ENCODE assay signal across 8 mouse cellular contexts in genomic region chr7:19405417-19405816, GRCm38 (mm10). TPM values are rescaled to one million over a fixed set of nuclear protein-coding genes. Genes with fewer than 3 reads are reported as not detected.
DNase-seq lines count a peak whose midpoint lies in the region; ATAC-seq lines count a peak whose summit lies in the region.

No protein-coding gene starts in this region.

- H3K4me2 ChIP-seq in forebrain, embryonic 15.5 days (replicated peaks) = no peak overlapping the region
- peak overlapping the region; percentile 43; the same call in 1 of the 2 replicates for H3K4me2 ChIP-seq in lung, embryonic 16.5 days (ENCODE audit: low read depth, low read length)

- 3% methylated on average over 19 of the region's 19 CpGs for WGBS in forebrain, embryonic 15.5 days
- WGBS in lung, embryonic 16.5 days = 2% methylated on average over 19 of the region's 19 CpGs

- peaks cover 36% of the 10 kb centered on the region for H3K27me3 ChIP-seq in forebrain, embryonic 15.5 days
- H3K27me3 ChIP-seq in lung, embryonic 16.5 days (ENCODE audit: control insufficient read depth, insufficient read depth, low read depth, low read length) = peaks cover 30% of the 10 kb centered on the region

- intact Hi-C loops in heart, postnatal 36 days (cut with DNase I) = loop anchor here (5.0 to 10.0 kb wide), 4 partner anchors 97 to 299 kb away; no protein-coding TSS in a partner anchor

- no peaks in the 10 kb centered on the region for H3K9me3 ChIP-seq in forebrain, embryonic 15.5 days
- H3K9me3 ChIP-seq in lung, embryonic 16.5 days (ENCODE audit: control insufficient read depth, low read length) = no peaks in the 10 kb centered on the region

- no peaks in the 10 kb centered on the region for H3K36me3 ChIP-seq in forebrain, embryonic 15.5 days
- H3K36me3 ChIP-seq in lung, embryonic 16.5 days (ENCODE audit: control insufficient read depth, insufficient read depth, low read length) = no peaks in the 10 kb centered on the region

- H3K4me1 ChIP-seq in forebrain, embryonic 15.5 days = peaks cover 10% of the 10 kb centered on the region
- no peaks in the 10 kb centered on the region; the same call in 1 of the 2 replicates for H3K4me1 ChIP-seq in lung, embryonic 16.5 days (replicated peaks; ENCODE audit: control insufficient read depth, insufficient read depth, low read length)

- DNase-seq in ES-CJ7 (ENCODE audit: low read depth, low spot score) = peak; percentile 70
- DNase-seq in cerebellum, adult 11-12 months = peak; percentile 65
- peak; percentile 81 to 94 for DNase-seq in heart, postnatal 36 days
- DNase-seq in layer of hippocampus, adult 11-12 months (ENCODE audit: low spot score) = peak; percentile 83
- peak; percentile 81 for DNase-seq in ovary, postnatal 14 days (ENCODE audit: low spot score)
- DNase-seq in thymus, postnatal 25 days = peak; percentile 85

- H3K4me3 ChIP-seq in forebrain, embryonic 15.5 days = no peak overlapping the region
- H3K4me3 ChIP-seq in lung, embryonic 16.5 days (ENCODE audit: low read length) = 0 out of 2 replicates have a peak overlapping the region, but pooled peaks have one; percentile 14

- H3K27ac ChIP-seq in forebrain, embryonic 15.5 days (replicated peaks) = no peak overlapping the region
- no peak overlapping the region for H3K27ac ChIP-seq in lung, embryonic 16.5 days (ENCODE audit: low read length)

- H3K9ac ChIP-seq in forebrain, embryonic 15.5 days (replicated peaks) = no peak overlapping the region
- H3K9ac ChIP-seq in lung, embryonic 16.5 days (ENCODE audit: low read length) = no peak overlapping the region

- peak; percentile 62; the same call in 1 of the 2 replicates for ATAC-seq in forebrain, embryonic 15.5 days (replicated peaks)
- ATAC-seq in lung, embryonic 16.5 days (ENCODE audit: low read depth) = peak; percentile 61

RNA-seq across cellular contexts. Expression of gene Ckm, which starts 0.8 kb away (rescaled TPM):
- 0.19 and 0.31 TPM in 2 replicates for polyA plus RNA-seq in forebrain, embryonic 15.5 days (2015; fragmentation: Nextera tagmentation; extraction: Ambion mirVana)
- 1,000 to 10,000 TPM; 3,967 to 4,539 TPM for total RNA-seq in heart, postnatal 36 days (2021)
- polyA plus RNA-seq in lung, embryonic 16.5 days (2015; fragmentation: Nextera tagmentation; extraction: Ambion mirVana) = 78.9 and 137 TPM in 2 replicates

RNA-seq across cellular contexts. Expression of gene Klc3, which starts 1.5 kb away (rescaled TPM):
- polyA plus RNA-seq in forebrain, embryonic 15.5 days (2015; fragmentation: Nextera tagmentation; extraction: Ambion mirVana) = 2.2 and 2.3 TPM in 2 replicates
- under 1 TPM; 0.24 to 0.92 TPM for total RNA-seq in heart, postnatal 36 days (2021)
- 17.5 and 19.7 TPM in 2 replicates for polyA plus RNA-seq in lung, embryonic 16.5 days (2015; fragmentation: Nextera tagmentation; extraction: Ambion mirVana)

RNA-seq across cellular contexts. Expression of gene Ercc2, which starts 23.6 kb away (rescaled TPM):
- polyA plus RNA-seq in forebrain, embryonic 15.5 days (2015; fragmentation: Nextera tagmentation; extraction: Ambion mirVana) = 22.8 and 24.2 TPM in 2 replicates
- total RNA-seq in heart, postnatal 36 days (2021) = 10 to 100 TPM; 11.8 to 12.0 TPM
- polyA plus RNA-seq in lung, embryonic 16.5 days (2015; fragmentation: Nextera tagmentation; extraction: Ambion mirVana) = 15.9 and 17.4 TPM in 2 replicates

RNA-seq across cellular contexts. Expression of gene Ppp1r13l, which starts 45.9 kb away (rescaled TPM):
- polyA plus RNA-seq in forebrain, embryonic 15.5 days (2015; fragmentation: Nextera tagmentation; extraction: Ambion mirVana) = 2.6 and 2.7 TPM in 2 replicates
- 10 to 100 TPM; 35.8 to 44.2 TPM for total RNA-seq in heart, postnatal 36 days (2021)
- polyA plus RNA-seq in lung, embryonic 16.5 days (2015; fragmentation: Nextera tagmentation; extraction: Ambion mirVana) = 4.9 TPM in 2 replicates

RNA-seq across cellular contexts. Expression of gene Cd3eap, which starts 46.1 kb away (rescaled TPM):
- 23.9 and 24.0 TPM in 2 replicates for polyA plus RNA-seq in forebrain, embryonic 15.5 days (2015; fragmentation: Nextera tagmentation; extraction: Ambion mirVana)
- total RNA-seq in heart, postnatal 36 days (2021) = 10 to 100 TPM; 10.4 to 11.2 TPM
- 17.2 and 17.3 TPM in 2 replicates for polyA plus RNA-seq in lung, embryonic 16.5 days (2015; fragmentation: Nextera tagmentation; extraction: Ambion mirVana)

Comparison
In these comparisons a context has a peak if more than half of its experiments do, and no peak if none do; other contexts are left out.
1. RNA of gene Ckm, which starts 0.8 kb away (polyA plus RNA-seq): 78.9 to 137 TPM in lung, embryonic 16.5 days; 0.19 to 0.31 TPM in forebrain, embryonic 15.5 days; every median in the first group is over 10 times any median in the second.
2. Peak in every context shown above with its lines, with median percentiles within 50 percentile points of each other: DNase-seq.